Mouse (Mus musculus): ENCODE measurements at regions not wholly inside any gene's neighbourhood (a gene's known extent, or its start where the extent isn't known, plus 50 kb on each side); places are given as distances from the start of the nearest gene placed in this dataset.

- TF ChIP-seq ZKSCAN1 (IDR thresholded peaks at IDR 0.05; ENCODE audit: low read depth, low read length) = no peak
- TF ChIP-seq CHD2 (IDR thresholded peaks at IDR 0.05; ENCODE audit: low read length) = no peak
- no peak for TF ChIP-seq MXI1 (IDR thresholded peaks at IDR 0.05; ENCODE audit: low read depth, low read length)
- no peak for TF ChIP-seq TCF12 (IDR thresholded peaks at IDR 0.05; ENCODE audit: low read depth, low read length)
- no peak for TF ChIP-seq GABPA (IDR thresholded peaks at IDR 0.05; ENCODE audit: low read depth, low read length)
- no peak for TF ChIP-seq MAX (IDR thresholded peaks at IDR 0.05; ENCODE audit: low read length)
- TF ChIP-seq ZMIZ1 (IDR thresholded peaks at IDR 0.05; ENCODE audit: low read depth, low read length) = no peak
- no peak for TF ChIP-seq MAFK (IDR thresholded peaks at IDR 0.05; ENCODE audit: borderline replicate concordance, low read depth, low read length)
- TF ChIP-seq JUND (IDR thresholded peaks at IDR 0.05; ENCODE audit: low read depth, low read length) = no peak
- no peak for TF ChIP-seq NELFE (IDR thresholded peaks at IDR 0.05; ENCODE audit: low read depth, low read length)
- no peak for TF ChIP-seq ZNF384 (IDR thresholded peaks at IDR 0.05; ENCODE audit: low read depth, low read length)
- Histone ChIP-seq H3K36me3 (ENCODE audit: control insufficient read depth in 1 of 2, insufficient read depth in 2 of 2, low read length in 2 of 2) (no peaks in the 10 kb centered on the region), H3K27me3 (ENCODE audit: control insufficient read depth in 1 of 2, insufficient read depth in 2 of 2, low read length in 2 of 2) (no peaks in the 10 kb centered on the region), H3K27ac (ENCODE audit: control insufficient read depth, low read depth, low read length) (no peak overlapping the region), H3K79me2 (ENCODE audit: control insufficient read depth, insufficient read depth, low read length, poor library complexity) (no peaks in the 10 kb centered on the region), H3K9me3 (replicated peaks; ENCODE audit: insufficient read depth, low read length) (no peaks in the 10 kb centered on the region), H3K9ac (ENCODE audit: control insufficient read depth, low read depth, low read length, poor library complexity, severe bottlenecking) (no peak overlapping the region), H3K4me3 (ENCODE audit: control insufficient read depth in 1 of 2, insufficient read depth in 1 of 2, low read depth in 2 of 2, low read length in 2 of 2) (no peak overlapping the region), H3K4me1 (ENCODE audit: control insufficient read depth in 1 of 2, insufficient read depth in 2 of 2, low read length in 2 of 2) (no peaks in the 10 kb centered on the region)
- DNase-seq (ENCODE audit: low read depth, low spot score) = no peak
Observed at GRCm38 (mm10) chr13:51930931-51931330, 84.5 kb downstream of the Gadd45g start.

- TF ChIP-seq TAL1 (IDR thresholded peaks at IDR 0.05; ENCODE audit: low read length) (no peak), NELFE (IDR thresholded peaks at IDR 0.05; ENCODE audit: low read depth, low read length) (no peak), ZC3H11A (IDR thresholded peaks at IDR 0.05; ENCODE audit: low read depth, low read length) (no peak), ZNF384 (IDR thresholded peaks at IDR 0.05; ENCODE audit: low read depth, low read length) (no peak), CHD1 (IDR thresholded peaks at IDR 0.05; ENCODE audit: low read depth, low read length) (no peak), JUND (IDR thresholded peaks at IDR 0.05; ENCODE audit: low read depth, low read length) (no peak), RAD21 (IDR thresholded peaks at IDR 0.05; ENCODE audit: low read depth, low read length) (no peak), MAZ (IDR thresholded peaks at IDR 0.05; ENCODE audit: low read depth, low read length) (no peak)
- Histone ChIP-seq H3K9ac (ENCODE audit: control insufficient read depth, low read depth, low read length, poor library complexity, severe bottlenecking) (no peak overlapping the region), H3K4me3 (ENCODE audit: control insufficient read depth in 1 of 2, insufficient read depth in 1 of 2, low read depth in 2 of 2, low read length in 2 of 2) (no peak overlapping the region), H3K4me1 (ENCODE audit: control insufficient read depth in 1 of 2, insufficient read depth in 2 of 2, low read length in 2 of 2) (no peaks in the 10 kb centered on the region), H3K9me3 (replicated peaks; ENCODE audit: insufficient read depth, low read length) (no peaks in the 10 kb centered on the region), H3K27ac (ENCODE audit: control insufficient read depth, low read depth, low read length) (no peak overlapping the region), H3K27me3 (ENCODE audit: control insufficient read depth in 1 of 2, insufficient read depth in 2 of 2, low read length in 2 of 2) (no peaks in the 10 kb centered on the region), H3K36me3 (ENCODE audit: control insufficient read depth in 1 of 2, insufficient read depth in 2 of 2, low read length in 2 of 2) (no peaks in the 10 kb centered on the region), H3K79me2 (ENCODE audit: control insufficient read depth, insufficient read depth, low read length, poor library complexity) (no peaks in the 10 kb centered on the region)
- DNase-seq (ENCODE audit: low read depth, low spot score) = no peak
Observed at GRCm38 (mm10) chr13:51935827-51936226, 89.3 kb downstream of the Gadd45g start.

GRCm38 (mm10) chr13:51936441-51936840 lies 90.0 kb downstream of the Gadd45g start:
- no peaks in the 10 kb centered on the region for H3K79me2 ChIP-seq (ENCODE audit: control insufficient read depth, insufficient read depth, low read length, poor library complexity)
- no peak overlapping the region for H3K9ac ChIP-seq (ENCODE audit: control insufficient read depth, low read depth, low read length, poor library complexity, severe bottlenecking)
- no peak overlapping the region for H3K27ac ChIP-seq (ENCODE audit: control insufficient read depth, low read depth, low read length)
- no peak overlapping the region for H3K4me3 ChIP-seq (ENCODE audit: control insufficient read depth in 1 of 2, insufficient read depth in 1 of 2, low read depth in 2 of 2, low read length in 2 of 2)
- no peaks in the 10 kb centered on the region for H3K4me1 ChIP-seq (ENCODE audit: control insufficient read depth in 1 of 2, insufficient read depth in 2 of 2, low read length in 2 of 2)
- no peaks in the 10 kb centered on the region for H3K36me3 ChIP-seq (ENCODE audit: control insufficient read depth in 1 of 2, insufficient read depth in 2 of 2, low read length in 2 of 2)
- no peaks in the 10 kb centered on the region for H3K9me3 ChIP-seq (replicated peaks; ENCODE audit: insufficient read depth, low read length)
- no peaks in the 10 kb centered on the region for H3K27me3 ChIP-seq (ENCODE audit: control insufficient read depth in 1 of 2, insufficient read depth in 2 of 2, low read length in 2 of 2)
- DNase-seq (ENCODE audit: low read depth, low spot score) = no peak
- TF ChIP-seq GABPA (IDR thresholded peaks at IDR 0.05; ENCODE audit: low read depth, low read length) = no peak
- TF ChIP-seq RCOR1 (IDR thresholded peaks at IDR 0.05; ENCODE audit: low read depth, low read length) = no peak
- TF ChIP-seq USF1 (IDR thresholded peaks at IDR 0.05; ENCODE audit: low read depth, low read length) = no peak
- TF ChIP-seq MAX (IDR thresholded peaks at IDR 0.05; ENCODE audit: low read length) = no peak
- no peak for TF ChIP-seq USF2 (IDR thresholded peaks at IDR 0.05; ENCODE audit: borderline replicate concordance in 1 of 2, insufficient read depth in 1 of 2, low read depth in 1 of 2, low read length in 2 of 2)
- TF ChIP-seq MYB (IDR thresholded peaks at IDR 0.05; ENCODE audit: low read depth, low read length) = no peak
- TF ChIP-seq ELF1 (IDR thresholded peaks at IDR 0.05; ENCODE audit: low read depth, low read length) = no peak
- TF ChIP-seq NELFE (IDR thresholded peaks at IDR 0.05; ENCODE audit: low read depth, low read length) = no peak
- no peak for TF ChIP-seq BHLHE40 (IDR thresholded peaks at IDR 0.05; ENCODE audit: borderline replicate concordance, low read depth, low read length)
- no peak for TF ChIP-seq UBTF (IDR thresholded peaks at IDR 0.05; ENCODE audit: borderline replicate concordance, insufficient read depth, low read depth, low read length)
- TF ChIP-seq MAFK (IDR thresholded peaks at IDR 0.05; ENCODE audit: borderline replicate concordance, low read depth, low read length) = no peak
- TF ChIP-seq CTCF (IDR thresholded peaks at IDR 0.05 in 2 of 3, conservative IDR thresholded peaks at IDR 0.05 in 1 of 3; ENCODE audit: control insufficient read depth in 1 of 3, insufficient read depth in 1 of 3, low read depth in 2 of 3, low read length in 3 of 3, poor library complexity in 1 of 3, severe bottlenecking in 1 of 3) = no peak
- TF ChIP-seq NRF1 (IDR thresholded peaks at IDR 0.05; ENCODE audit: insufficient read depth, low read depth, low read length, poor library complexity, severe bottlenecking) = no peak
- TF ChIP-seq ZKSCAN1 (IDR thresholded peaks at IDR 0.05; ENCODE audit: low read depth, low read length) = no peak
- TF ChIP-seq JUND (IDR thresholded peaks at IDR 0.05; ENCODE audit: low read depth, low read length) = no peak

Data from MEL (cell line).